Mouse (Mus musculus): ENCODE measurements around the gene Pla2g4d. TPM values are rescaled to one million over a fixed set of nuclear protein-coding genes. Genes with fewer than 3 reads are reported as not detected.

Gene Pla2g4d
- polyA plus RNA-seq, 1 experiment from 2014 or later: 0.09 TPM

Other genes with a start within 250 kb of the Pla2g4d start
- gene Ehd4, start 134.6 kb downstream of the Pla2g4d start, polyA plus RNA-seq (2016; fragmentation: Nextera tagmentation; extraction: Ambion mirVana): 22.8 and 25.7 TPM in 2 replicates
- 0.04 and 0.11 TPM in 2 replicates for gene Pla2g4e, start 43.9 kb downstream of the Pla2g4d start, polyA plus RNA-seq (2016; fragmentation: Nextera tagmentation; extraction: Ambion mirVana)
- 0.06 TPM in 1 of 2 replicates, not detected in the other for gene Pla2g4f, start 25.0 kb upstream of the Pla2g4d start, polyA plus RNA-seq (2016; fragmentation: Nextera tagmentation; extraction: Ambion mirVana)
- gene Vps39, start 63.9 kb upstream of the Pla2g4d start, polyA plus RNA-seq (2016; fragmentation: Nextera tagmentation; extraction: Ambion mirVana): 27.8 and 29.7 TPM in 2 replicates
- gene Ganc, start 114.7 kb upstream of the Pla2g4d start, polyA plus RNA-seq (2016; fragmentation: Nextera tagmentation; extraction: Ambion mirVana): 8.3 and 9.0 TPM in 2 replicates
- 9.0 and 9.6 TPM in 2 replicates for gene Tmem87a, start 114.9 kb upstream of the Pla2g4d start, polyA plus RNA-seq (2016; fragmentation: Nextera tagmentation; extraction: Ambion mirVana)
- 3.8 and 7.2 TPM in 2 replicates for gene Capn3, start 166.8 kb upstream of the Pla2g4d start, polyA plus RNA-seq (2016; fragmentation: Nextera tagmentation; extraction: Ambion mirVana)